Mouse (Mus musculus): ENCODE data around the gene Bysl.

DNA sequence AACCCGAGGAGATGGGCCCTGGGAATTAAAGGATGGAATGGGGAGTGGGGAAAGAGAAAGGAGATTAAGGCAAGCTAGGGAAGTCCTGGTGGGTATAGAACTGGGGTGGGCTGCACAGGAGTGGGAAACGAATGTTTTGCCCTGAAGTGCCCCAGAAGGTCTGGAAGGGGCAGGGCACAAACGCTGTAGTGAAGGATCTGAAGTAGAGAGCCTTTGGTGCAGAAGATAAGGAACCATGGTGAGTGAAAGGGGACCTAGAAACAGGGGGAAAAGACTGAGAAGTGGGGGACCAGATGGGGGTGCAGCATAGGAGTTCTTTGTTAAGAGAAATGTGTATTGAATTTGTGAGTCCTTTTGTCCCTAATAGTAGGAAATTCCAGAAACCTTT, 19.4 kb upstream of the Bysl start, which contains the start of gene Usp49:
- TF ChIP-seq CTCF (IDR thresholded peaks at IDR 0.05) (no peak), POLR2A (IDR thresholded peaks at IDR 0.05; ENCODE audit: insufficient read depth, low read depth, low read length) (no peak)
